16 mouse cellular contexts compared by ENCODE assay signal in genomic region chr3:20864241-20864640, GRCm38 (mm10).
"Had no signal": no experiment of that assay in that cellular context is flagged by ENCODE, and none has a peak within 500 bp of the region (broad histone marks: within the 10 kb centered on the region; RNA-seq: fewer than 3 reads in every experiment).

No protein-coding gene starts in this region.

- H3K9me3 ChIP-seq: megakaryocyte, embryonic 14.5 days; midbrain, embryonic 13.5 days; midbrain, embryonic 15.5 days; neural tube, embryonic 12.5 days had no signal

- H3K4me3 ChIP-seq: megakaryocyte, embryonic 14.5 days; midbrain, embryonic 13.5 days; midbrain, embryonic 15.5 days; neural tube, embryonic 12.5 days had no signal

- H3K27me3 ChIP-seq: megakaryocyte, embryonic 14.5 days; midbrain, embryonic 13.5 days; midbrain, embryonic 15.5 days; neural tube, embryonic 12.5 days had no signal

- H3K36me3 ChIP-seq: midbrain, embryonic 13.5 days; midbrain, embryonic 15.5 days; neural tube, embryonic 12.5 days had no signal

- DNase-seq: lung, adult 18-20 months; lung, embryonic 14.5 days; lung, postnatal 10 days; lung, postnatal 4 days; right cerebral cortex, adult 18-20 months; right cerebral cortex, postnatal 14 days; spleen, adult 18-20 months; thymus, adult 18-20 months; thymus, postnatal 14 days; thymus, postnatal 36 days had no signal

- H3K27ac ChIP-seq: liver, embryonic 14.5 days; midbrain, embryonic 13.5 days; midbrain, embryonic 15.5 days; neural tube, embryonic 12.5 days had no signal

- ATAC-seq: midbrain, embryonic 13.5 days; midbrain, embryonic 15.5 days had no signal

- H3K9ac ChIP-seq: liver, embryonic 14.5 days; lung, embryonic 14.5 days; midbrain, embryonic 13.5 days; midbrain, embryonic 15.5 days; neural tube, embryonic 12.5 days had no signal

- H3K4me2 ChIP-seq: lung, embryonic 14.5 days; midbrain, embryonic 11.5 days; midbrain, embryonic 13.5 days; midbrain, embryonic 15.5 days; neural tube, embryonic 12.5 days had no signal

- H3K4me1 ChIP-seq: megakaryocyte, embryonic 14.5 days; midbrain, embryonic 13.5 days; midbrain, embryonic 15.5 days; neural tube, embryonic 12.5 days had no signal
